Mouse (Mus musculus) gastrocnemius, postnatal 25 days (tissue): ENCODE results near the gene Tmed9. TPM values are rescaled to one million over a fixed set of nuclear protein-coding genes. Genes with fewer than 3 reads are reported as not detected.
A peak's percentile ranks its signal among the peaks of the same experiment; 100 is the strongest.
"Not testable (repeated sequence)": the region's sequence is repeated elsewhere in the genome, so short reads cannot be mapped to it uniquely, and the experiment has no call there.

Experiments
- DNase-seq: peaks from one replicate; pipeline ENCODE4 v3.0.0; 2022
- total RNA-seq, 2 experiments: library from RNA; stranded (reverse); gene quantifications; 1 replicate in 1 of 2; 2 replicates in 1 of 2; pipeline ENCODE4 v1.2.3; 2021

Tmed9 gene
- total RNA-seq, 2 experiments from 2014 or later, result 70.8 to 73.1 TPM

GRCm38 (mm10) chr13:55567001-55567400 is 6.5 kb upstream of the Tmed9 start:
- DNase-seq, result no peak

- DNase-seq, result no peak
These were observed 5.6 kb upstream of the Tmed9 start for GRCm38 (mm10) chr13:55567949-55568348.

GRCm38 (mm10) chr13:55568524-55568923 is 5.0 kb upstream of the Tmed9 start:
- not testable (repeated sequence) for DNase-seq

- no peak for DNase-seq
These were observed 3.7 kb upstream of the Tmed9 start for GRCm38 (mm10) chr13:55569726-55570285.

GRCm38 (mm10) chr13:55570286-55570973 is 3.1 kb upstream of the Tmed9 start:
- peak; percentile 36 for DNase-seq

- DNase-seq, result peak; percentile 90
These were observed 2.3 kb upstream of the Tmed9 start, which contains the start of gene Fam193b for GRCm38 (mm10) chr13:55571027-55571751. Gene Fam193b, minus strand, starts transcription at chr13:55571120.

GRCm38 (mm10) chr13:55571977-55572376 is 1.6 kb upstream of the Tmed9 start:
- DNase-seq, result no peak

- no peak for DNase-seq
These were observed 789 bp downstream of the Tmed9 start for GRCm38 (mm10) chr13:55574321-55574720.

- no peak for DNase-seq
These were observed 2.4 kb downstream of the Tmed9 start for GRCm38 (mm10) chr13:55575932-55576331.

GRCm38 (mm10) chr13:55576872-55577271 is 3.3 kb downstream of the Tmed9 start:
- not testable (repeated sequence) for DNase-seq

GRCm38 (mm10) chr13:55578086-55578485 is 4.6 kb downstream of the Tmed9 start:
- DNase-seq, result no peak

- no peak for DNase-seq
These were observed 18.5 kb downstream of the Tmed9 start for GRCm38 (mm10) chr13:55591961-55592490.

GRCm38 (mm10) chr13:55592512-55593253 is 19.2 kb downstream of the Tmed9 start:
- DNase-seq, result peak; percentile 95

- no peak for DNase-seq
These were observed 19.8 kb downstream of the Tmed9 start for GRCm38 (mm10) chr13:55593254-55593747.

GRCm38 (mm10) chr13:55595375-55595774 is 21.8 kb downstream of the Tmed9 start:
- DNase-seq, result peak; percentile 77

- no peak for DNase-seq
These were observed 23.3 kb downstream of the Tmed9 start for GRCm38 (mm10) chr13:55596802-55597201.

- DNase-seq, result peak; percentile 88
These were observed 26.3 kb downstream of the Tmed9 start, which contains the start of gene B4galt7 for GRCm38 (mm10) chr13:55599566-55600540. Gene B4galt7, plus strand, starts transcription at chr13:55599896.

- no peak for DNase-seq
These were observed 27.1 kb downstream of the Tmed9 start for GRCm38 (mm10) chr13:55600657-55601056.

- DNase-seq, result peak; percentile 60
These were observed 28.1 kb downstream of the Tmed9 start for GRCm38 (mm10) chr13:55601611-55602010.

GRCm38 (mm10) chr13:55604606-55605005 is 31.1 kb downstream of the Tmed9 start:
- DNase-seq, result no peak
